Mouse (Mus musculus) kidney, adult 8-10 months (tissue): ENCODE measurements around the gene Hic1.
A peak's percentile ranks its signal among the peaks of the same experiment; 100 is the strongest.
"Not testable (repeated sequence)": the region's sequence is repeated elsewhere in the genome, so short reads cannot be mapped to it uniquely, and the experiment has no call there.

Source experiments
- DNase-seq, 2 experiments: peaks; one replicate each; pipeline ENCODE4 v3.0.0; 2022

Gene Hic1

GRCm38 (mm10) chr11:75192336-75193214 is 23.3 kb upstream of the Hic1 start:
- DNase-seq, result peak; percentile 82 to 84

- DNase-seq, result no peak
Measured at GRCm38 (mm10) chr11:75191841-75192240, 22.5 kb upstream of the Hic1 start.

DNA sequence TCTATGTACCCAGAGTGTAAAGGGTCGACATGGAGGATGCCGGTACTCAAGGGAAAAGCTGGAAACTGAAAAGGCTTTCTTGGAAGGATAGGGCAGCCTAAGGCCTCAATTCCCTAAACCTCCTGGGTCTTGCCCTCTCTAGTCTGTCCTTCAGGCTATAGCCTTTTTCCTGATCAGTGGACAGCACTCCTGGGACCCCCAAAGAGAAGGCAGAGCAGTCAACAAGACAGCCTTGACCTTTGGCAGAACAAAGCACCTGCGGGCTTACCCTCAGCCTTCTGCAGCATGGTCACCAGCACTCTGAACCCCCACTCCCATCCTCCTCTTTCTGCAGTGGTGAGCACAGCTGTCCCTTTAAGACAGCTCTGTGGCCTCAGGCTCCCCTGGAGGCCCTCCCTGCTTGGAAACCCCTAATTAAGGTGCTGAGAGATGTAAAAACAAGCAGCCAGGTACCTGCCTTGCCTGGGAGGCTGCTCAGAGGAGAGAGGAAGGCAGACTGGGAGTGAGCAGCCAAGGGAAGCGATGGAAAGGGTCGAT is 21.7 kb upstream of the Hic1 start, which contains the start of gene Dph1:
Gene Dph1, minus strand, starts transcription at position 337 of the 537 bp plus-strand sequence.
- no peak for DNase-seq

GRCm38 (mm10) chr11:75190371-75190724 is 21.0 kb upstream of the Hic1 start:
- peak; percentile 86 to 87 for DNase-seq

DNA sequence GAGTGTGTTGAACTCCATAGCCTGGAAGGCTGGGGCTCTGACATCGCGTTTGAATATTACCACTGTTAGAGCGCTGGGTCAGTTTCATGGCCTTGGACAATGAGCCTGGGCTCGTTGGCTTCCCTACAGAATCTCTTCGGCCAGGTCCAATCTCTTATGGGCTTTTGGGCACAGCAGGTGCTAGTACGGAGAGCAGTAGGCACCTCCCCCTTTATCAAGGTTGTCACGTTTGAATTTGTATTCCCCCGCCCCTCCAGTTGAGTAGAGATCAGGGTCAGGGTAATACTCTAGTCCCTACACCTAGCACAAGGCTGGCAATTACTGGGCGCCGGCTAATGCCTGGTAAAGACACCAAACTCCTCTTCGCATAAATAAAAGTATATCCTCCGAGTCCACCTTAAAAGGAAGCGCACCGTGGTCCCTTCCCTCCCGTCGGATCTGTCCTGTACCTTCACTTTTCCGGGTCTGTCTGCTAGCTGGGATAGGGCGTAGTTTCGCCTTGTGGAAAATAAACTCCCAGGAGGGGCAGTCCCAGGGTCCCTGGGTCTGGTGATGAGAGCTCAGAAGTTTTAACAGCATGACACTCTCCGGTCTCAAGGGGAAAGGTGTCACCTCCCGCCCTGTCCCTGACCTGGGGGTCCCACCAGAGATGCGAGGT is 20.5 kb upstream of the Hic1 start:
- no peak for DNase-seq

GRCm38 (mm10) chr11:75184986-75185385 is 15.7 kb upstream of the Hic1 start:
- no peak for DNase-seq

DNA sequence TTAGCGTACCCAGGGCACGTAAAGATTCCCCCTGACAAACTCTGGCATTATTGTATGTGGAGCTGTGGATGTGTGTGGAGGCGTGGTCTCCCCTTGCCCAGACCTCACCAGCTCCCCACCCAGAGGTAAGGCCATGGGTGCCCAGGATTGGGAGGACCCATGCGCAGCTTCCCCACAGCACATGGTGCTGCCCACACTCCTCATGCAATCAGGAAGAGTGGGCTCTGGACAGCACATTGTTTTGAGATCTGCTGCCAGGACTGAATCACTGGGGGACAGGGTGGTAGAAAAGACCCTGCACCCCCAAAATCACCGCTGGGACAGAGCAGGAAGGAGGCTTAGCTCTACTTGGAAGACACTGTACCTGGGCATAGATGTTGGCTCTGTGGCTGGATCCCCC is 15.3 kb upstream of the Hic1 start:
- no peak for DNase-seq

DNA sequence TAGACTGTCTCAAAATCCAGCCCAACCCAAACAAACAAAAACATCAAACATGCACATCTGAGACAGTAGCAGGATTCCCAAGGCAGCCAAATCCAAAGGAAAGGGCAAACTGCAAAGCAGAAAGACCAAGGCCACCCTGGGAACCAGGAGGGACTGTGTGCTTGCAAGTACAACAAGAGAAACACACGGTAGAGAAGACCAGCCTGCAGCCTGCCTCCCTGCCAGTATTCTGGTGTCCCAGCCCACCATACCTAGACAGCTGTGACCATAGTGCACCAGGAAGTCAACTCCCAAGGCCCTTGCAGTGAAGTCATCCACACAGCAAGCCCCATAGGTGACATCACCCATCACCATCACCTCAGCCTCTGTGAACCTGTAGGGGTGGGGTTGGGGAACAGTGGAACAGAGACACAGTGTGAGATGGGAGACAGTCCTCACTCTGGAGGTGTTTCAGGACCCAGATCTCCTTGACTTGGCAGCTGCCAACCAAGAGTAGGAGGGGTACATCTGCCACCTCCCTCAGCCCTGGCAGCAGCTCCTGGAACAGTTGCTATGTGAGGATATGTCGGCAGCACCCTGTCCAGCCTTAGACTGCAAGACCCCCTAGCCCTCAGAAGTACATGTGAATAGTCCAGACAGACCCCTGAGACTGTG is 14.7 kb upstream of the Hic1 start:
- DNase-seq, result no peak

DNA sequence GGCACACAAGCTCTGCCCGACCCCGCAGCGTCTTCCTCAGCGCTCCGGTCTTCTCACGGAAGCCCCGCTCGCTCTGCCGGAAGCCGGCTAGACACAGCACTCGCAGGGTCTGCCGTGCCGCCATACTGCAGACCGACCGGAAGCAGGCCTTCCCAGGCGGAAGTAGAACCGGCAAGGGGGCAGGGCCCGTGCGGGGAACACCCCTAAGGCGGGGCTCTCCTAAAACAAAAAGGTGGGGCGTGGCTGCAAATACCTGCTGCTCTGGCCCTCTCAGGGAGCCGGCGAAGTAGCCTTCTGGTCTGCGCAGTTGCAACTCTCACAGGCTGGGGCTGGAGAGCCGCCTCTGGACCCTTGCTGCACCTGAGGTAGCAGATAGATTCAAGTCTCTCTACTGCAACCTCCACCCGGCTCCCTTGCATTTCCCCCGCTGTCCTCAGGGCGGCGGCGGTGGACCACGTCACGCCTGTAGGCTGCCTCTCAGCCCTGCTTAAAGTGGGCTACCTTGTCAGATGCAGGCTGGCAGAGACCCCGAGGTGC is 9.4 kb upstream of the Hic1 start, which contains the start of gene Ovca2:
Gene Ovca2, minus strand, starts transcription at position 164 of the 537 bp plus-strand sequence.
- DNase-seq, result peak; percentile 88 to 92

- DNase-seq, result no peak
Measured at GRCm38 (mm10) chr11:75178011-75178410, 8.7 kb upstream of the Hic1 start.

GRCm38 (mm10) chr11:75174574-75174973 is 5.3 kb upstream of the Hic1 start:
- DNase-seq, result not testable (repeated sequence)

- no peak for DNase-seq
Measured at GRCm38 (mm10) chr11:75173799-75174165, 4.5 kb upstream of the Hic1 start.

DNA sequence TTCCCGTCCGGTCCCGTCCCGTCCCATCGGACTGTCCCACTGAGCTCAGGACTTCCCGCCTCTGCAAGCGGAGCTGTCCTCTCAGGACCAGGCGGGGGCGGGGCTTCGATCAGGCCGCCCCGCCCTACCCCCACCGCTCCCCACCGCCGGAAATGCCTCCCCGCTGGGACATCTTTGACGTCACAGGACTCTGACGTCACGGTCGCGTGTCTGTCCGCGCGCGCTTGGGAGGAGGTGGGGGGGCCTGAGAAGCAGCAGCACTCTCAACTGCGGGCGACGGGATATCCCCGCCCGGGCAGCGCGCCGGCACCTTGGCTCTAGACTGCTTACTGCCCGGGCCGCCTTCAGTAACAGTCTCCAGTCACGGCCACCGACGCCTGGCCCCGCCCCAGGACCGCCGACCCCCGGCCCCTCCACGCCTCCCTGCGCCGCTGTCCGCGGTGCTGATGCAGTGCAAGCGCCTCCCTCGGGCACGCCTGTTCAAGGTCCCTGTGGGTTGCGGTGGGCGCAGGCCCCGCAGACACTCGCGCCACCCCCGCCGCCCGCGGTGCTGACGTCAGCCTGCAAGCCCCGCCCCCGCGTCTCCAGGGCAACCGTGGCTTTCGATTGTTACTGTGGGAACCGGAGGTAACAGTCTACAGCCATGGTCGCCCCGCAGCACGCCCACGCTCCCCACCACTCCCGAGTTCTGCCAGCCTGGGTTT is 3.9 kb upstream of the Hic1 start:
- peak; percentile 66 to 83 for DNase-seq

DNA sequence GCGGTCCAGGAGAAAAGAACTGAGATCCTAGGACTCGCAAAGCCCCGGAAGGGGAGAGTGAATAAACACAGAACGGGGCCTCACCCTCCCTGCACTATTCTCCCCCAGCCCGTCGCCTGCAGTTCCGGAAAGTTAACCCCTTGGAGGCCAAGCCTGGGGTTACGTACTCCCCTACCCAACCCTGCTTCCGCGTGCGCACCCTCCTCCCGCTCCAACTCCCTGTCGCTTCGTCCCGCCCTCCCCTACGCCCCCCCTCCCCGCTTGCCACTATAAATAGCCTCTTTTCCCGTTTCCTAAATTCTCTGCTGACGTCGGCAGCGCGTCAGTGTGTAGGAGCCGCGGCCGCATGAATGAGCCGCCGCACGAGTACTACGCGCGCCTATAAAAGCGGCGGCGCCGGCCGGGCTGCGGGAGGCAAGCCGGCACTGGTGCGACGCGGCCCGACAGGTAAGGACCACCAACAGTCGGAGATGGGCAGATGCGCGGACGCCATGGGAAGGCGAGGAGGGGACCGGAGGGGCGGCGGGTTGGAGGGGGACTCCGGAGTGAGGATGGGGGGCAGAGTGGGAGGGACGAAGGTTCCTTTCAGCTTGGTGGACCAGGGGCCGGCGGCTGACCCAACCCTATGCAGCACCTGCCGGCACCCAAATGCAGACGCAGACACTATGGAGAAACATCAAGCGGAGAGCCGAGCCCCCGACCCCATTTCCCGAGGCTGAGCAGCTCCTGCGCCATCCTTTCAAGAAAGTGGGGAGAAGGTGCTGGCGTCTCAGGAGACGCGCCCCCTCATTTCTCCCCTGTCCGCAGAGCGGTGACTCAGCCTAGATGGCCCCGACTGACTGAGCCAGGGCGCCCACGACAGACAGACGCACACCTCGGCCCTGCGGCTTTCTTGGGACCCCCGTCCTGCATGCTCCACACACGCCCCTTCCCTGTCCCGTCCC is 3.1 kb upstream of the Hic1 start:
- DNase-seq, result no peak

GRCm38 (mm10) chr11:75171186-75171865 is 2.0 kb upstream of the Hic1 start:
- no peak for DNase-seq

DNA sequence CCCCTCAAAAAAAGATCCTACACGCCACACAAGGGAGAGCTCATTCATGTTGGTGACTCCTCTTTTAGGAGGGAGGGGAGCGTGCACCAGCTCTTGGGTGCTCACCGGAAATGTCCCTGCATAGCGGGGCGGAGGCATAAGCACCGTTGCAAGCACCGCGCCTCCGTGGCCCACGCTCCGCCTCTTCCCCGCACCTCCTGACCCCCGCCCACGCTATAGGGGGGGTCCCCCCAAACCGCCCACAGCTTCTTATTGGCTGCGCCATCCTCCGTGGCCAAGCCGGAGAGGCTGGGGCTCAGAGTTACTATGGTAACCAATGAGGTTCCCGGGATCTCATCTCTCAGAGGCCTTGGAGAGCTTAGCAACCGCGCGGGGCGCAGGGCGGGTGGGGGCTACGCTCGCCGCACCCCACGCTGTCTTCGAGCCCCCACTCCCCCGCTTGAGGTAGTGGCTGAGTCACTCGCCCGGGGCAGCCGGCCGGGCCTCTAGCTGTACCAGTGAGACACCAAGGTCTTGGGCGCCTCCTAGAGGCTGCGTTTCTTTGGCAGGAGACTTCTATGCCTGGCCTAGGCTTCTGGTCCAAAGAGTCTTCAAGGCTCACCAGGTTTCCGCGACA is 925 bp upstream of the Hic1 start:
- DNase-seq, result peak; percentile 89 to 96

DNA sequence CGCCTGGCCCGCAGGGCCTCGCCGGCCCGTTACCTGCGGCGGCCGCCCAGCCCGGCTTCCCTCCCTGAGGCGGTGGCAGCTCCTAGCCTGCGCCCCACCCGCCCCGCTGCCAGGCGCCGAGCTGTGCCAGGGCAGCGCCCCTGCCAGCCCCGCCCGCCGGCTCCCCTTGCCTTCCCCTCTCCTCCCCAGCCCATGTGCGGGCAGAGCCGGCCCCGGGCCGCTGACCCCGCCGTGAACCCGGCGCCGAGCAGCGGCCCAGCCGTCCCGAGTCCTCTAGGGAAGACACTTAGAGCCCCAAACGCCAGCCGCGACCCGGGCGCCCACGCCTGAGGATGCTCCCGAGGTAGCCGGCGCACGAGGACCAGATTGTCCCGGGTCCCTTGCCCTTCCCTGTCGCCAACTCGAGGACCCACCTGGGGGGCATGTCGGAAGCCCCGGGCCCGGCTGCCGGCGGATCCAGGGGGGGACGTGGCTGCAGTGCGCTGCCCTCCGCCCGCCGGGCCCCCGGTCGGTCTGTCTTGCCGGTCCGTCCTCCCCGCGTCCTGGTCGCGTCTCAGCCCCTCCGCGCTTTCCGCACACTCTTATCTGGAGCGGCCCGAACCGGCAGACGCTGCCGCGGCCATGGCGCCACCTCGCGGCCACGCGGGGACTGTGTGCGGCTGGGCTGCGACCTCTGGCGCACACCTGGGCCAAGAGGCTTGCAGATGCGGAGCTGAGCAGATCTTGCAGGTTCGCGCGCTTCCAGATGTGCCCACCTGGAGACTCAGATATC is 543 bp downstream of the Hic1 start:
- DNase-seq, result peak; percentile 73 to 84

GRCm38 (mm10) chr11:75167643-75168589 is 1.4 kb downstream of the Hic1 start:
- DNase-seq, result no peak
